Mouse (Mus musculus) CH12.LX (cell line): ENCODE measurements at regions not wholly inside any gene's neighbourhood (a gene's known extent, or its start where the extent isn't known, plus 50 kb on each side); places are given as distances from the start of the nearest gene placed in this dataset.

Source experiments
- DNase-seq: peaks from one replicate; pipeline ENCODE4 v3.0.0-alpha.2; 2013; ENCODE audit errors: extremely low read depth
- H3K27ac ChIP-seq: 2 replicates; pipeline ENCODE4 v1.5.1; 2012; ENCODE audit warnings: low read depth, mild to moderate bottlenecking, control low read depth, moderate library complexity; ENCODE audit not compliant: insufficient read depth
- H3K27me3 ChIP-seq: replicated peaks from 2 replicates; pipeline ENCODE3; 2012; ENCODE audit warnings: inconsistent platforms
- H3K36me3 ChIP-seq, 2 experiments: replicated peaks in 1 of 2; 2 replicates each; pipeline versions ENCODE3 to v1.6.1; 2012; ENCODE audit warnings: inconsistent platforms in 1 of 2, low read length in 1 of 2, mild to moderate bottlenecking in 1 of 2, mixed read lengths in 1 of 2, moderate library complexity in 1 of 2; ENCODE audit not compliant: control insufficient read depth in 1 of 2, insufficient read depth in 1 of 2
- H3K4me1 ChIP-seq, 2 experiments: 2 replicates each; pipeline ENCODE4 v1.6.1; 2012; ENCODE audit warnings: inconsistent platforms in 1 of 2, moderate library complexity in 1 of 2; ENCODE audit not compliant: insufficient read depth in 2 of 2, control insufficient read depth in 1 of 2
- H3K4me2 ChIP-seq: 2 replicates; pipeline ENCODE4 v1.6.1; 2012; ENCODE audit warnings: low read depth, mild to moderate bottlenecking, control low read depth; ENCODE audit not compliant: poor library complexity, insufficient read depth, severe bottlenecking
- H3K4me3 ChIP-seq, 3 experiments: fragments of 150-350 bp in 1 of 3; sonication (generic) in 1 of 3; replicated peaks in 1 of 3; 2 replicates each; pipeline versions ENCODE3 to v1.5.1; 2011 to 2012; ENCODE audit warnings: low read depth in 2 of 3, low read length in 2 of 3, mild to moderate bottlenecking in 2 of 3, moderate library complexity in 2 of 3, control low read depth in 1 of 3, improper control_type of control experiment in 1 of 3, inconsistent platforms in 1 of 3, mixed read lengths in 1 of 3; ENCODE audit not compliant: poor library complexity in 1 of 3
- H3K79me2 ChIP-seq: replicated peaks from 2 replicates; pipeline ENCODE4 v1.6.1; 2012; ENCODE audit warnings: mild to moderate bottlenecking, moderate library complexity; ENCODE audit not compliant: control insufficient read depth, poor library complexity, insufficient read depth, severe bottlenecking; ENCODE audit errors: extremely low read depth
- H3K9ac ChIP-seq: 2 replicates; pipeline ENCODE4 v1.6.1; 2012; ENCODE audit warnings: low read depth, mild to moderate bottlenecking, control low read depth, moderate library complexity; ENCODE audit not compliant: insufficient read depth
- H3K9me3 ChIP-seq: replicated peaks from 2 replicates; pipeline ENCODE3; 2012; ENCODE audit warnings: low read length, inconsistent platforms, mixed read lengths
- BHLHE40 ChIP-seq: IDR thresholded peaks from 2 replicates; pipeline ENCODE4 v1.6.1; 2011; ENCODE audit warnings: mild to moderate bottlenecking, low read depth, low read length, improper control_type of control experiment
- CHD1 ChIP-seq: IDR thresholded peaks from 2 replicates; pipeline ENCODE4 v1.6.1; 2012; ENCODE audit warnings: low read depth, low read length, improper control_type of control experiment, inconsistent platforms
- E2F4 ChIP-seq: IDR thresholded peaks from 2 replicates; pipeline ENCODE4 v1.6.1; 2011; ENCODE audit warnings: low read depth, low read length, improper control_type of control experiment; ENCODE audit not compliant: insufficient replicate concordance
- EP300 ChIP-seq: IDR thresholded peaks from 2 replicates; pipeline ENCODE4 v1.6.1; 2011; ENCODE audit warnings: low read length, improper control_type of control experiment
- GABPA ChIP-seq: IDR thresholded peaks from 2 replicates; pipeline ENCODE4 v1.6.1; 2012; ENCODE audit warnings: low read depth, low read length, improper control_type of control experiment, inconsistent platforms; ENCODE audit not compliant: insufficient replicate concordance
- HCFC1 ChIP-seq: IDR thresholded peaks from 2 replicates; pipeline ENCODE4 v1.6.1; 2012; ENCODE audit warnings: low read depth, mild to moderate bottlenecking, inconsistent platforms, low read length, improper control_type of control experiment
- JUN ChIP-seq: IDR thresholded peaks from 2 replicates; pipeline ENCODE4 v1.6.1; 2011; ENCODE audit warnings: low read depth, mild to moderate bottlenecking, low read length, improper control_type of control experiment, moderate library complexity; ENCODE audit not compliant: insufficient read depth
- JUND ChIP-seq: conservative IDR thresholded peaks from 2 replicates; pipeline ENCODE4 v1.6.1; 2011; ENCODE audit warnings: low read depth, low read length, improper control_type of control experiment
- KAT2A ChIP-seq: IDR thresholded peaks from 2 replicates; pipeline ENCODE4 v1.6.1; 2012; ENCODE audit warnings: low read length, improper control_type of control experiment, inconsistent platforms; ENCODE audit not compliant: insufficient replicate concordance
- MAZ ChIP-seq: IDR thresholded peaks from 2 replicates; pipeline ENCODE4 v1.6.1; 2012; ENCODE audit warnings: low read depth, mild to moderate bottlenecking, inconsistent platforms, low read length, improper control_type of control experiment, moderate library complexity
- MEF2A ChIP-seq: IDR thresholded peaks from 2 replicates; pipeline ENCODE4 v1.6.1; 2014; ENCODE audit warnings: low read depth, mild to moderate bottlenecking, inconsistent platforms, low read length, improper control_type of control experiment, borderline replicate concordance
- MYC ChIP-seq: IDR thresholded peaks from 2 replicates; pipeline ENCODE4 v1.6.1; 2011; ENCODE audit warnings: low read depth, mild to moderate bottlenecking, improper control_type of control experiment, low read length
- NELFE ChIP-seq: IDR thresholded peaks from 2 replicates; pipeline ENCODE4 v1.6.1; 2011; ENCODE audit warnings: low read depth, low read length, improper control_type of control experiment
- NRF1 ChIP-seq: IDR thresholded peaks from 2 replicates; pipeline ENCODE4 v1.6.1; 2014; ENCODE audit warnings: low read depth, mild to moderate bottlenecking, inconsistent platforms, low read length, improper control_type of control experiment, moderate library complexity
- POLR2AphosphoS2 ChIP-seq: IDR thresholded peaks from 2 replicates; pipeline ENCODE4 v1.6.1; 2011; ENCODE audit warnings: low read depth, low read length, improper control_type of control experiment
- RAD21 ChIP-seq: IDR thresholded peaks from 2 replicates; pipeline ENCODE4 v1.6.1; 2011; ENCODE audit warnings: low read depth, mild to moderate bottlenecking, low read length, improper control_type of control experiment, moderate library complexity
- SMC3 ChIP-seq: IDR thresholded peaks from 2 replicates; pipeline ENCODE4 v1.6.1; 2011; ENCODE audit warnings: low read depth, low read length, improper control_type of control experiment
- TBP ChIP-seq: conservative IDR thresholded peaks from 2 replicates; pipeline ENCODE4 v1.6.1; 2011; ENCODE audit warnings: low read depth, low read length, improper control_type of control experiment
- TCF12 ChIP-seq: IDR thresholded peaks from 2 replicates; pipeline ENCODE4 v1.6.1; 2014; ENCODE audit warnings: low read depth, mild to moderate bottlenecking, inconsistent platforms, low read length, improper control_type of control experiment
- USF1 ChIP-seq: IDR thresholded peaks from 2 replicates; pipeline ENCODE4 v1.6.1; 2014; ENCODE audit warnings: low read depth, mild to moderate bottlenecking, inconsistent platforms, low read length, improper control_type of control experiment
- USF2 ChIP-seq: conservative IDR thresholded peaks from 2 replicates; pipeline ENCODE4 v1.6.1; 2011; ENCODE audit warnings: low read depth, low read length, improper control_type of control experiment
- ZC3H11A ChIP-seq: IDR thresholded peaks from 2 replicates; pipeline ENCODE4 v1.6.1; 2012; ENCODE audit warnings: low read depth, mild to moderate bottlenecking, inconsistent platforms, low read length, improper control_type of control experiment
- ZKSCAN1 ChIP-seq: IDR thresholded peaks from 2 replicates; pipeline ENCODE4 v1.6.1; 2012; ENCODE audit warnings: low read depth, inconsistent platforms, low read length, improper control_type of control experiment, borderline replicate concordance
- dilution Hi-C: fragments of 300-500 bp; cut with MboI; formaldehyde crosslinking; loops from 2 replicates; pipeline ENCODE4 v1.14.3; 2020; ENCODE audit warnings: low sequenced_read_pairs; ENCODE audit not compliant: extremely low pct_unique_long_range_greater_than_20kb, extremely low pct_ligation_motif_present
- in situ Hi-C: fragments of 300-500 bp; cut with MboI; formaldehyde crosslinking; loops from 3 replicates; pipeline ENCODE4 v1.14.3; 2019; ENCODE audit warnings: low sequenced_read_pairs, low pct_ligation_motif_present, low pct_unique_long_range_greater_than_20kb, mixed read lengths

DNA sequence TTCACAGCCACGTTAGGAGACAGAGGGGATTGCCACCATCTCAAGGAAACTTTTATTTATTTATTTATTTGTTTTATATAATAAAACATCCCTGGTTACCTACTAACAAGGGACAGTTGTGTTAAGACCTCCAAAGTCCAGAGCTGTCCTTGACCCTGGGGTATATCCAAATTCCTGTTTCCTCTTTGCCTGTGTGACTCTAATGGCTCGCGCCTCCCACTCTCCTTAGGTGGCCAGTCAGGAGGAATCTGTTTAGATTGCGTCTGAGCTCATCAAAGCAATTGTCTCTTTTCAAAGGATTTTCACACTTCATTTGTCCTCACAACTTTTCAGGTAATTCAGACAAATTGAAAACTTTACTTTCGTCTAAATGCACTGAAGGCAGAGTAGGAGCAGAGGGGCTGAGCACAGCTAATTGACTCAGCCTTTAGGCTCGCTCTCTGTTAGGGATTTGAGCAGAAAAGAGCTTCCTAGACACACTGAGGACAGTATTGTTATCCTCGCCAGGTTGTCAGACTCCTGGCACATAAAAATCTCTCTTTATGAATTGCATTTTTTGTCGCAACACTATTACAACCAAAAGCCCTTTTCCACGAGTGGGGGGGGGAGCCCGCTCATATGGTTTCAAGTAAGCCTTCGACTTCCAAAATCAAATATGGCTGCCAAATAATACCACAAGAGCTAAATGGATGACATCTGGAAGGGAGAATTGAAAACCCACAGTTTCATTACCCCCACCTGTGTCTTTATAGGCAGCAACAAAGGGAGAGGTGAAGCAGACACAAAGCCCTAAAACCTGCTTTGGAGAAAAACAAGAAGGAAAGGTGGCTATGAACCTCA, 224.1 kb downstream of the Sorl1 start:
- H3K9ac ChIP-seq = no peak overlapping the region
- no peak for DNase-seq
- H3K79me2 ChIP-seq = no peaks in the 10 kb centered on the region
- no peak overlapping the region for H3K4me2 ChIP-seq
- H3K4me3 ChIP-seq = no peak overlapping the region
- TF ChIP-seq MEF2A (no peak), MAZ (no peak), USF2 (no peak), E2F4 (no peak), NRF1 (no peak), MYC (no peak), KAT2A (no peak), NELFE (no peak), TCF12 (no peak), BHLHE40 (no peak), GABPA (no peak), SMC3 (no peak)
- H3K9me3 ChIP-seq = peaks cover 2% of the 10 kb centered on the region
- H3K27me3 ChIP-seq = no peaks in the 10 kb centered on the region
- H3K4me1 ChIP-seq = no peaks in the 10 kb centered on the region
- in situ Hi-C loops (no loop called here), dilution Hi-C loops (no loop called here)
- H3K27ac ChIP-seq = no peak overlapping the region
- H3K36me3 ChIP-seq = no peaks in the 10 kb centered on the region

DNA sequence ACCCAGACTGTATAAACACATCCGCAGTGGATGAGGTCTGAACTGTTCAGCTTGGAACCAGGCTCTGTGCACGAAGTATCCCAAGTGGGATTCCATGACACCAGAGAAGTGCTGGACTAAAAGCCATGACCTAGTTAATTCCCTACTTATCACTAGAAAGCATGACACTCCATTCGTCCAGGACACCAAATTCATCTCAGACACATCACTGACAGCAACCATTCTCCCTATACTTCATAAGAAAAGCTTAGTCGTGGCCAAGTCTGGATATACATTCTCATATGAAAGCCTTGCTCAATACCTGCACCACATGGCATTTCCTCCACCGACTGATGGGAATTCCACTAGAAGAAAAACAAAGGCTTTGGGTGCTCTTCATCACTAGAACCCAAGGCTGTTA, 229.0 kb downstream of the Sorl1 start:
- no peak overlapping the region for H3K9ac ChIP-seq
- no peak for DNase-seq
- H3K4me3 ChIP-seq = no peak overlapping the region
- H3K27ac ChIP-seq = no peak overlapping the region
- in situ Hi-C loops = no loop called here
- no peak for TF ChIP-seq MYC
- no peak for TF ChIP-seq JUN
- no peak for TF ChIP-seq RAD21
- no peak for TF ChIP-seq POLR2AphosphoS2
- no peak for TF ChIP-seq EP300
- no peak for TF ChIP-seq BHLHE40
- no peak for TF ChIP-seq USF1
- TF ChIP-seq GABPA = no peak
- TF ChIP-seq CHD1 = no peak
- TF ChIP-seq MEF2A = no peak
- no peak for TF ChIP-seq USF2
- no peak for TF ChIP-seq NELFE
- no peak for TF ChIP-seq TBP
- no peak for TF ChIP-seq TCF12
- no peak for TF ChIP-seq JUND
- TF ChIP-seq SMC3 = no peak
- TF ChIP-seq ZKSCAN1 = no peak
- no peak for TF ChIP-seq ZC3H11A
- no peak for TF ChIP-seq MAZ
- no peak for TF ChIP-seq HCFC1
- TF ChIP-seq, all 38 proteins: peak for 0
- Histone ChIP-seq H3K4me2 (no peak overlapping the region), H3K4me1 (no peaks in the 10 kb centered on the region), H3K36me3 (no peaks in the 10 kb centered on the region), H3K9me3 (no peaks in the 10 kb centered on the region), H3K79me2 (no peaks in the 10 kb centered on the region), H3K27me3 (no peaks in the 10 kb centered on the region)
- dilution Hi-C loops = no loop called here
